Mouse (Mus musculus) forebrain, embryonic 11.5 days (tissue): ENCODE measurements around the gene Alg14. TPM values are rescaled to one million over a fixed set of nuclear protein-coding genes. Genes with fewer than 3 reads are reported as not detected.

Source experiments
- ATAC-seq: fragments of 200-750 bp; cut with Nextera tagmentation; replicated peaks from 2 replicates; pipeline ENCODE4 v1.8.0; 2017; ENCODE audit warnings: moderate TSS enrichment; ENCODE audit not compliant: low FRiP score
- DNase-seq: peaks from one replicate; pipeline ENCODE4 v3.0.0-alpha.2; 2017; ENCODE audit warnings: low spot score
- H3K27ac ChIP-seq: fragments of 300-500 bp; sonication (generic); 2 replicates; pipeline ENCODE4 v1.5.1; 2014; ENCODE audit warnings: low read depth, low read length
- H3K27me3 ChIP-seq: fragments of 300-500 bp; sonication (generic); 2 replicates; pipeline ENCODE4 v1.6.1; 2014; ENCODE audit warnings: mild to moderate bottlenecking, low read length, mixed read lengths; ENCODE audit not compliant: control insufficient read depth, insufficient read depth
- H3K36me3 ChIP-seq: fragments of 300-500 bp; sonication (generic); 2 replicates; pipeline ENCODE4 v1.6.1; 2014; ENCODE audit warnings: mild to moderate bottlenecking, low read length, moderate library complexity, mixed read lengths; ENCODE audit not compliant: control insufficient read depth, insufficient read depth
- H3K4me1 ChIP-seq: fragments of 300-500 bp; sonication (generic); replicated peaks from 2 replicates; pipeline ENCODE4 v1.6.1; 2014; ENCODE audit warnings: low read length, mixed read lengths; ENCODE audit not compliant: control insufficient read depth, insufficient read depth
- H3K4me2 ChIP-seq: fragments of 300-500 bp; sonication (generic); 2 replicates; pipeline ENCODE4 v1.6.1; 2014; ENCODE audit warnings: low read depth, mild to moderate bottlenecking, low read length, moderate library complexity, mixed read lengths; ENCODE audit not compliant: severe bottlenecking
- H3K4me3 ChIP-seq: fragments of 300-500 bp; sonication (generic); 2 replicates; pipeline ENCODE4 v1.5.1; 2014; ENCODE audit warnings: low read depth, low read length
- H3K9ac ChIP-seq: fragments of 300-500 bp; sonication (generic); 2 replicates; pipeline ENCODE4 v1.6.1; 2014; ENCODE audit warnings: low read length
- H3K9me3 ChIP-seq: fragments of 300-500 bp; sonication (generic); 2 replicates; pipeline ENCODE4 v1.6.1; 2016; ENCODE audit warnings: low read length, mixed read lengths; ENCODE audit not compliant: control insufficient read depth
- WGBS: fragments of 180-500 bp; shearing (Covaris S2); extraction: QIAGEN DNeasy Blood & Tissue Kit; methylation state at CpG from one replicate; pipeline ENCODE4 v1.1.7; 2014; 5-methylcytosine and 5-hydroxymethylcytosine counted together
- polyA plus RNA-seq: library from polyadenylated mRNA; unstranded; fragments of >200 nt; fragmentation: Nextera tagmentation; extraction: Ambion mirVana; gene quantifications from 2 replicates; pipeline ENCODE4 v1.2.1, GENCODE M21; 2014

Alg14 gene
- polyA plus RNA-seq, 1 experiment from 2014 or later = 28.9 TPM

DNA sequence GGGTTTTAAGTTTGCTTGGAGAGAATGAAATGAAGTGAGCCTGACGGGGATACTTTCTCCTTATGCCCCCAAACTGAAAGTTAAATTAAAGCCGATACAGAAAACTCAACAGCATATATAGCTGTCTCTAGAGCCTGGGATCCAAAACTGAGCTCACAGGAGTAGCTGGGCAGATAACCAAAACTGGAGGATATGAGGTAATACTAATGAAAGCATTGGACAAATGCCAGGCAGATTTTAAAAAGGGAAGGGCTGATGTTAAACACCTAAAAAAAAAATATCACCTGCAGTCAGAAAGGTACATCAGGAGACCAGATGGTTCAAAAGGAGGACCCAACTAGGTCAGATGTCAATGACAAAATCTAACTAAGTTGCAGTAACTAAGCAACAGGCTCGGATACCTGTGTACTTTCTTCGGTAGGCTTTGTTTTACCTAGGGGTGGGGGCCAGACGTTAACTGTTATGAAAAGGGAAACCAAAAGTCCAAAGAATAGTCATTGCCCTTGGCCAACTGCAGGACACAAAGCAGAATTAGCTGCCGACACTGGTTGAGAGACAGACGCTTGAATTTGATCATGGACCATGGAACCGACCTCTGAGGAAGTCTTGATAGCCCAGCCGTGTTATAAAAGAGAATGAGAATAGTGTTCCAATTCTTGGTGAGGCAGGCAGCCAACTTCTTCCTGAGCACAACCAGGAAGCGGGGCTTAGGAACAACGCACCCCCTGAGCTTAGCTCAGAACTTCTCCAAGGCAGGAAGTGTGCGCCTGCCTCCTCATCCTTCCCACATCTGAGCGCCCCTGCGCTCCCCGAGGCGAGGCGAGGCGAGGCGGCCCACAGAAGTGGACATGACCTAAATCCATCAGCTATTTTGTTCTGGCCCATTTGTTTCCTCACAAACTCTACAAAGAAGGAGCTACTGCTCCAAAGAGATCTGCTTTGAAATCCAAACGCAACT lies 32.8 kb upstream of the Alg14 start:
- Histone ChIP-seq H3K9ac (no peak overlapping the region), H3K27ac (no peak overlapping the region), H3K36me3 (no peaks in the 10 kb centered on the region), H3K4me1 (0 out of 2 replicates have a peak, but pooled peaks cover 2% of the 10 kb centered on the region), H3K9me3 (no peaks in the 10 kb centered on the region), H3K27me3 (peaks cover 20% of the 10 kb centered on the region), H3K4me2 (no peak overlapping the region), H3K4me3 (no peak overlapping the region)
- DNase-seq = no peak
- WGBS = 85% methylated on average over 20 of the region's 20 CpGs
- ATAC-seq = no peak

DNA sequence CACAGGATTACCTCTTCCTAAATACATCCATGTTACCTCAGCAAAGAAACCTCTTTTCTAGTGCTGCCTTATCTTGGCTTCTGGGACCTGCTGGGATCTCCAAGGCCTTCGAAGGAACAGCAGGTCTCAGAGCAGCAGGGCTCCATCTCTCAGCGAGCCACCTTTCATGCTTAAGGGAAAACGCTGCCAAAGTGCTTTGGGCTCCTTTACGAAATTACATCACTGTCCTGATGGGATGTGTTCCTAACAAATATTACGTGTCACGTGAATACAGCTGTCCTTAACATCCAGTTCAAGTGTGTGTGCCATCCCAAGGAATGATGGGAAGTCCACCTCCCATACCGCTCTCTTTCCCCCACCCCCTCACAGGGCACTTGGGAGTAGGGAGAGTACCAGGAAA lies 31.5 kb upstream of the Alg14 start:
- Histone ChIP-seq H3K4me2 (no peak overlapping the region), H3K9ac (no peak overlapping the region), H3K36me3 (no peaks in the 10 kb centered on the region), H3K27me3 (peaks cover 20% of the 10 kb centered on the region), H3K4me1 (0 out of 2 replicates have a peak, but pooled peaks cover 2% of the 10 kb centered on the region), H3K9me3 (no peaks in the 10 kb centered on the region), H3K27ac (no peak overlapping the region), H3K4me3 (no peak overlapping the region)
- no peak for DNase-seq
- 77% methylated on average over 7 of the region's 7 CpGs for WGBS
- ATAC-seq = no peak

DNA sequence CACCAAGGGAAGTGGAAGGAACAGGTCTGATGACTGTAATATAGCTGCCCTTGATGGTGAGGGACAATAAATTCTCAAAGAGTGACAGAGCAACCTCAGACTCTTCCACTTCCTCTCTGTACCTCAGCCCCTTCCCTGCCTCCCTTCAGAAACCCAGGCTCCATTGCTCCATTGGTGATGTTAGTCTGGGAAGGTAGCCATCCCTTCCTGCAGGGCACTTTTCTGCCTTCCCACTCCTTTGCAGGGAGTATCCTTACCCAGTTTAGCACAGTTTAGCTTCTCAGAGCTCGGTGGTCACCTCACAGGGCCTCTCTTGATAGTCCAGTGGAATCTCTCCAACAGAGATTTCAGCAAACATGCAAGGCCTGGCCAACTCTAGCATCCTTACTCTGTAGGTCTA lies 30.7 kb upstream of the Alg14 start:
- Histone ChIP-seq H3K4me2 (no peak overlapping the region), H3K9ac (no peak overlapping the region), H3K4me3 (no peak overlapping the region), H3K27ac (no peak overlapping the region), H3K4me1 (0 out of 2 replicates have a peak, but pooled peaks cover 2% of the 10 kb centered on the region), H3K9me3 (no peaks in the 10 kb centered on the region), H3K27me3 (peaks cover 20% of the 10 kb centered on the region), H3K36me3 (no peaks in the 10 kb centered on the region)
- DNase-seq (no peak), ATAC-seq (no peak)
- 68% methylated on average over 1 of the region's 1 CpGs for WGBS

DNA sequence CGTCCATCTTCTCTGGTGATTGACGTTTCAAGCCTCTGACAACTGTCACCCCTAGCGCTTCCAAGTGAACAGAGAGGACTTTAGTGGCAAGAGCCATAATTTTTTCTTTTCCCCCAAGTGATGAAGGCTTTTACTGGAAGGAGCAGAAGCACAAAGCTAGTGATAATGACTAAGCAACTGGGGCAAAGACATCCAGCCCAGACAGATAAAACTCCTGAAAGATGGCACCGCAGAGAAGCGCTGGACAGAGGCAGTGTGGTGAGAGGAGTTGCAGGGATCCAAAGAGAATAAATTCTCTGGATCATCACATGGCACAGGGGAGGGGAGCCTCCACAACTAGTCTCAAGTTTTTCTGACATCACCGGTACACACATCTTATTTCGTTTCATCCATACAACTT lies 30.3 kb upstream of the Alg14 start:
- H3K27me3 ChIP-seq = peaks cover 20% of the 10 kb centered on the region
- H3K36me3 ChIP-seq = no peaks in the 10 kb centered on the region
- DNase-seq = no peak
- no peak overlapping the region for H3K4me3 ChIP-seq
- no peak overlapping the region for H3K9ac ChIP-seq
- H3K4me1 ChIP-seq = 0 out of 2 replicates have a peak, but pooled peaks cover 2% of the 10 kb centered on the region
- ATAC-seq = no peak
- H3K9me3 ChIP-seq = no peaks in the 10 kb centered on the region
- H3K4me2 ChIP-seq = no peak overlapping the region
- WGBS = 61% methylated on average over 7 of the region's 7 CpGs
- no peak overlapping the region for H3K27ac ChIP-seq

DNA sequence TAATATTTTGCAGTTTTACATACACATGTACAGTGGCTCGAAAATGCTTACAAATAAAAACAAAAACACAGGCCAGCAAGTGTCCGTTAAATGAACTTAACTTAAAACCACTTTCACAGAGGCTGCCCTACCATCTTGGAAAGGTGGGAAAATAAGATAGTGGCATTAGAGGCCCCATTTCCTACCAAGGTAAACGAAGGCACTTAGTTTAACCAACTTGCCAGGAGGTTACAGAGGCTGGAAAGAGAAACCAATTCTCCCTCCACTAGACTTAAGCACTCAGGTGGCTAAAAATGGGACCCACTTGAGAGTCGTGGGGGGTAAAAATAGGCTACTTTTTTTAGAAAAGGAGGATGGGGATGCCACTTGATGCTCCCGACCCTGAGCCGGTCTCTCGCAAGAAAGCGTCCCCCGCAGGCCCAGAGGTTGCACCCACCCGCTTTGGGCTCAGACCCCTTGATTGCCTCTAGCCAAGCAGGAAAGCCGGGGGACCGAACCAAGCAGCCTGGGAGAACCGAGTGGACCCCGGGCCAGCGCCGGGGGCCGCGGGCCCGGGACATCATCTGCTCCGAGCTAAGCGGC lies 29.5 kb upstream of the Alg14 start:
- ATAC-seq = no peak; the same call in 1 of the 2 replicates
- DNase-seq = peak; percentile 63
- Histone ChIP-seq H3K9me3 (no peaks in the 10 kb centered on the region), H3K36me3 (no peaks in the 10 kb centered on the region), H3K4me2 (peak overlapping the region; percentile 100), H3K4me1 (0 out of 2 replicates have a peak, but pooled peaks cover 2% of the 10 kb centered on the region), H3K27ac (no peak overlapping the region), H3K4me3 (peak overlapping the region; percentile 78), H3K27me3 (peaks cover 20% of the 10 kb centered on the region), H3K9ac (peak overlapping the region; percentile 72)
- WGBS = 8% methylated on average over 21 of the region's 21 CpGs

DNA sequence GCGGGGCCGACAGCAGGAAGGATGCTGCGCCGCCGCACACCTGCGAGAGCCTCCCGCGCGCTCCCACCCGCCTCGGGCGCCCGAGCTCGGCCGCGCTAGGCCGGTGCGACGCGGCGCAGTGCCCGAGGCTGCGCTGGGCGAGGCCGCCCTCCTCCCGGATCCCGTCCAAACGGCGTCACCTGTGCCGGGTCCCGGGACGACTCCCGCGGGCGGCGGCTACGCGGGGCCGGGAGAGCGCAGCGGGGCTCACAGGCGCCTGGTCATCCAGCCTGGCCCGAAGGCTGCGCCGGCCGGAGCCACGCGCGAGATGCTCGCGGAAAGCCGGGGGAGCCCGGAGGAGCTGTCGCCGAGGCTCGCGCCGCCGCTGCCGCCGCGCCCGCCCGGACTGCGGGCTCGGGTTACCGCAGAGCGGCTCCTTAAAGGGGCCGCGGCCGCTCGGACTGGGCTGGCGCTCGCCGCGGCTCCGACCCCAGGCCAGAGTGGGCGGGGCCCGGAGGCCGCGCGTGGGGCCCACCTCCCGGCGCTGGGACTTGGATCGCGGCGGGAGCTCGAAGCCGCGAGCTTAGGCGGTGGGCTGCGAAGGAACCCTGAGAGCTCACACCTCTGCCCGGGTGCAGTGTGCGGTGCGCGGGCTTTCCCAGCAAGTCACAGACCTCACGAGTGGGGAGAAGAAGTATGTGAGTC lies 28.9 kb upstream of the Alg14 start:
- Histone ChIP-seq H3K36me3 (no peaks in the 10 kb centered on the region), H3K27ac (no peak overlapping the region), H3K4me3 (peak overlapping the region; percentile 78), H3K4me2 (peak overlapping the region; percentile 100), H3K4me1 (0 out of 2 replicates have a peak, but pooled peaks cover 2% of the 10 kb centered on the region), H3K9me3 (no peaks in the 10 kb centered on the region), H3K27me3 (peaks cover 20% of the 10 kb centered on the region), H3K9ac (peak overlapping the region; percentile 72)
- ATAC-seq (peak; percentile 92), DNase-seq (peak; percentile 84)
- under 1% methylated on average over 85 of the region's 97 CpGs for WGBS

DNA sequence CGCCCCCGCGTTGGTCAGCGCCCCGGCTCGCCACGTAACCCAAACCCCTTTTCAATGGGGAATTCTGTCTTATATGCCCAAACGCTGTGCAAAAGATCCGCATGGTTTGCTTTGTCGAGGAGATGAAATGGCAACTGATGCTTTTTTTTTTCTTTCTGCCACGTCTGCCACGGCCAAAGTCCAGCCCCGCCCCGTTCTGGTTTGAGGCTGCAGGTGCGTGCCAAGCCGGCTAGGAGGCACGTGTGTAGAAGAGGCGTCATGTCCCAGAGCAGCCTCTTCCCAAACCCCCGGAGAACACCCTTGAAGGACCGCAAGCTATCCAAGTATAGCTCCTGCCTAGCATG lies 28.4 kb upstream of the Alg14 start:
- Histone ChIP-seq H3K9me3 (no peaks in the 10 kb centered on the region), H3K36me3 (no peaks in the 10 kb centered on the region), H3K27me3 (peaks cover 20% of the 10 kb centered on the region), H3K4me3 (peak overlapping the region; percentile 78), H3K4me1 (0 out of 2 replicates have a peak, but pooled peaks cover 2% of the 10 kb centered on the region), H3K4me2 (peak overlapping the region; percentile 100), H3K9ac (peak overlapping the region; percentile 72), H3K27ac (no peak overlapping the region)
- DNase-seq (peak; percentile 71), ATAC-seq (peak; percentile 39)
- WGBS = 2% methylated on average over 20 of the region's 20 CpGs

DNA sequence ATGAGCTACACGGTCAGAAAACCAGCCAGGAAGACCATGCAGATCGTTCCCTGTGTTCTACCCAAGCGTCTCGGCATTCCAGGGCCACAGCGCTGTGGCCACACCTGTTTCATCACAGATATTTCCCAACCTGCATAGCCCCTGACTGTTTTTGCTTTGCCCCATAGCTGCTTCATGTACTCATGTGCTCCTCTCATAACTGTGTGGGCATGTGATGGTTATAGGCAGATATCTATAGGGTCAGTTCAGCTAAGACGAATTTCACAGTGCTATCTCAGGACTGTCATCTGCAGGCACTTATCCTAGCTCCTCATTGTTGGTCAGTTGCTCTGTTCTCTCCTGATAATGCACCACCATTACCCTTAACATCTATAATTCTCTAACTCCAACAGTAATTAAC lies 27.3 kb upstream of the Alg14 start:
- Histone ChIP-seq H3K4me2 (no peak overlapping the region), H3K4me3 (no peak overlapping the region), H3K36me3 (no peaks in the 10 kb centered on the region), H3K9me3 (no peaks in the 10 kb centered on the region), H3K27ac (no peak overlapping the region), H3K4me1 (0 out of 2 replicates have a peak, but pooled peaks cover 2% of the 10 kb centered on the region), H3K27me3 (peaks cover 20% of the 10 kb centered on the region), H3K9ac (no peak overlapping the region)
- ATAC-seq = no peak
- 57% methylated on average over 6 of the region's 6 CpGs for WGBS
- DNase-seq = no peak
